Mouse (Mus musculus) frontal cortex, adult 2 months (tissue): Measurements from ENCODE around the gene N4bp2. TPM values are rescaled to one million over a fixed set of nuclear protein-coding genes. Genes with fewer than 3 reads are reported as not detected.

ENCODE experiments used
- DNase-seq, 2 experiments: peaks; one replicate each; pipeline ENCODE4 v3.0.0; 2022; ENCODE audit warnings: low spot score in 1 of 2; ENCODE audit errors: extremely low spot score in 1 of 2
- polyA plus RNA-seq: library from polyadenylated mRNA; depleted of rRNA; stranded (reverse); fragments of >200 nt; gene quantifications from 2 replicates; pipeline ENCODE4 v1.2.3, GENCODE M21; 2012

The N4bp2 gene
- polyA plus RNA-seq, 1 experiment, result 6.9 TPM

- no peak for DNase-seq
These were observed 63.2 kb downstream of the N4bp2 start for GRCm38 (mm10) chr5:65826476-65826875.

DNA sequence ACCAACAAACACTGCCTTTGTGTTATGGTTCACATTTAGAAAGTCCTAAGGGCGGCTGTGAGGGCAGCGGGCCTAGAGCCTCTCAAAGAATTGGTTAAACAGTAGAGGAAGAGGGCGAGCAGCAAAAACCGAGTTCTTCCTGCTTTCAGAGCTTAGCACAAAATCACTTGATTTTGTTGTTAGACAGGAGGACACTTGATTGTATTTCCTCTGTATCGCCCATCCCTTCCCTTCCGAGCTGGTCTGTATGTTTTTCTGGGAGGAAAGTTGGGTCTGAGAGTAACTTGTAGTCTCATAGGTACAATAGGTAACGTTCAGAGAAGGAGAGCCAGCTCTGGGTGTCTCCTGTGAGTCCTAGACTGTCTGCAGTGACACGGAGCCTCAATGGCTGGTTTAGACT, 63.8 kb downstream of the N4bp2 start:
- DNase-seq, result no peak

DNA sequence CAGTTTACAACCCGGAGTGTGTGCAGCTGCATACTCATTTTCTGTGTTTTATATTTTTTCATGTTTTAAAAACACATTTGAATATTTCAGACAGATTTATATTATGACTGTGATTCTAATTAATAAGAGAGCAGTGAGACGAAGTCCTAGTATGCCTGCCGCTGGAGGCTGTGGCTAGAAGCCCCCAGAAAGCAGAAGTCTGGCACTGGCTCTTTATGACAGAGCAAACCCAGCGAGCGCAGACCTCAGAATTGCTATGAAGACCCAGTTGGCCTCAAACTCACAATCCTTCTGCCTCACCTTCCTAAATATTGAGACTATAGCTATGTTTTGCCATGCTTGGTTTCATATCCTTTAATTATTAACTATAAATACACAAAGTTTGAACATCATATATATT, 64.9 kb downstream of the N4bp2 start:
- DNase-seq, result no peak

DNA sequence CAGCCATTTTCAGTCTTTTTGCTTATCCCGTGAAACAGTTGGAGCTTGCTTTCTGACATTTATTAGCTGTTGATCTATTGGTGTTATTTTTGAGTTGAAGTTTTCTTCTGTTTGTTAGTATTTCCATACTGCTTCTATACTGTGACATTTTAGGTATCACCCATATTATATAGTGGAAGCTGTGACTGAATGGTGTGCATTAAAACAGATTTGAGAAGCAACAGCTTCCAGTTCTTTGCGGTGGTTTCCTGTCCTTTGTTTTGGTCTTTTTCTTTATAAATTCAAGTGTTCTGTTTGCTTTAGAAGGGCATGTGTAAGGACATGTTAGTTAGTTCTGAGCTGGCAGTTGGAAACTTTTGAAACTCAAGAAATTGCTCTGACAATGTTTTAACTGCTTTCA, 65.7 kb downstream of the N4bp2 start:
- DNase-seq, result no peak

DNA sequence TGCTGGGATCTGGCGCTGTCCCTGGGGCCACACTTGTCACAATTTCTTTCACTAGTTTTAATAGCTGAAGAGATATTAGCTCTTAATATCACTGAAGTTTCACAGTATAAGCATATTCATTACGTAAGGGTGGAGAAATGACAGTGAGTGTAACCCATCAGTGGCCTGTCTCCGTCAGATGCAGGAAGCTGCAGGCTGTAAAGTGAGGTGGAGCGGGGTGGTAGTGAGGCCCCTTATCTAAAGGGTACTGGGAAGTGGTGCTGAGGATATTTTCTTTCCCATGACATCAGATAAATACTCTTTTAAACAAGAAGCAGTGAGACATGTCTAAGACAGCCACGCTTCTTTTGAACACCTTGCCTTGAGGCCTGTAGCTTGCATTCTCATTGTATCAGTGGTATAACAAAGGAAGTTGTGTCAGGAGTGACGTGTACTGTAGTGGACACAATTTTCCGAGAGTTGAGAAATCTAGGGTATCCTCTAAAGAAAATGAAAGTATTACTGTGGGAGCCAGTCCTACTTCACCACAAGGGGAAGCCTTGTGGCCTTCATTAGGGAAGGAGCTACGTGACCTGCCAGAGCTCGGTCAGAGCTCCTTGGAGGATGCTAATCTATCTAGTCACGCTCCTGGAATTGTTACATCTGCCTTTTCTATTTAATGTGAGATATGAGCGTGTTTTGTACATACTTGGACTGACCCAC, 68.7 kb downstream of the N4bp2 start:
- no peak for DNase-seq

DNA sequence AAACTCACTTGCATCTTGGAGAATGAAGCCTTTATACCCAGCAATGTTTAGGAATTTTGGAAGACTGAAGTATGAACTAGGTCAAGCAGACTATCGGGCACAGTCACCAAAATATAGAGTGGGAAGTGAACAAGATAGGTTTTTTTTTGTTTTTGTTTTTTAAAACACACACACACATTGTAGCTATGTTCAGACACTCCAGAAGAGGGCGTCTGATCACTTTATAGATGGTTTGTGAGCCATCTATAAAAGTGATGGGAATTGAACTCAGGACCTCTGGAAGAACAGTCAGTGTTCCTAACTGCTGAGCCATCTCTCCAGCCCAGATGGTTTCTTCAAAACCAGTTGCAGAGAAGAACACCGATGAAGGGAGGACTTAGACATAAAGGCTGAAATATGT, 69.8 kb downstream of the N4bp2 start:
- DNase-seq, result no peak

GRCm38 (mm10) chr5:65833766-65834498, 70.6 kb downstream of the N4bp2 start:
- no peak for DNase-seq

DNA sequence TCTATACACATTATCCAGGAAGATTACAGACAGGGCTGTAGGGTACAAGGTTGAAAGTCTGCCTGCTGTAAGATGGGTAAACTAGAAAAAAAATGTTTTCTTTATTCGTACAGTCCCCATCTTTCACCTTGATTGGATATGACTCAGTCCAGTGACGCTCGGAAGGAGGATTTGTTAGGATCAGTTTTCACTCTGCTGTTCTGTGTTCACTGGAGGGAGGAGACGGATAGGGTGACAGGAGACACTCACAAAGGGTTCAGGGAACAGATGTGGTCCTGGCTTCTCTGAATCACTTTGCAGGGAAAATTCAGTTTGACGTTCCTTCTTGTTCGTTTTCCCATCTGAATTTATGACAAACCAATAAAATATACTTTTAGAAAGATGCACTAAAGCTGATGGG, 74.7 kb downstream of the N4bp2 start:
- DNase-seq, result no peak

- DNase-seq, result no peak
These were observed 79.6 kb downstream of the N4bp2 start for GRCm38 (mm10) chr5:65842947-65843346.

DNA sequence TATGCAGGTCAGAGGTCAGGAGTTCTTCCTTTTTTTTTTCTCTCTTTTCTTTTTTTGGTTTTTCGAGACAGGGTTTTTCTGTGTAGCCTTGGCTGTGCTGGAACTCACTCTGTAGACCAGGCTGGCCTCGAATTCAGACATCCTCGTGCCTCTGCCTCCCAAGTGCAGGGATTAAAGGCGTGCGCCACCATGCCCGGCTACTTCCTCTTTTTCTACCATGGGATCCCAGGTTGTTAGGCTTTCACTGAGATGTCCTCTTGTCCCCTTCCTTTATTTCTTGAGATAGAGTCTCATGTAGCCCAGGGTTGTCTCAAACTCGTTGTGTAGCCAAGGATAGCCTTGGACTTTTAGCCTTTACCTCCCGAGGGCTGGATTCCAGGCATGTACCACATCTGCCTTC, 83.2 kb downstream of the N4bp2 start:
- DNase-seq, result no peak

DNA sequence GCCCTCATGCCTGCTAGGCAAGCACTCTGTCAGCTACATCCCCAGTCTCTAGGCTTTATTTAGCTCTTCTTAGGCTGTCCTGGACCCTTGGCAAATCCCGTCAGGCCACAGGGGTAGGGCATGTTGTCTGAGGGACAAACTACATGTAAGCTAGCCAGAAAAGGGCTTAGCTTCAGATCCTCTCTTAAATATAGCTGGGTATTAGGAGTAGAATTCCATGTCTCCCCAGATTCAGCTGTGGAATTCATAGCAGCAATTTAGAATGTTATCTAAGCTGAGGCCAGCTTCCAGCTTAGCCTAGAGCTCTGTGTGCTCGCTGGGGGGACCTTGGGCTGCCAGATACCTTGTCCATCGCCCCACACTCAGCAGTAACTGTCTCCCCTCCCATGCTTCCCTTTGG, 83.6 kb downstream of the N4bp2 start:
- DNase-seq, result no peak

- DNase-seq, result no peak
These were observed 84.3 kb downstream of the N4bp2 start for GRCm38 (mm10) chr5:65847656-65848055.

DNA sequence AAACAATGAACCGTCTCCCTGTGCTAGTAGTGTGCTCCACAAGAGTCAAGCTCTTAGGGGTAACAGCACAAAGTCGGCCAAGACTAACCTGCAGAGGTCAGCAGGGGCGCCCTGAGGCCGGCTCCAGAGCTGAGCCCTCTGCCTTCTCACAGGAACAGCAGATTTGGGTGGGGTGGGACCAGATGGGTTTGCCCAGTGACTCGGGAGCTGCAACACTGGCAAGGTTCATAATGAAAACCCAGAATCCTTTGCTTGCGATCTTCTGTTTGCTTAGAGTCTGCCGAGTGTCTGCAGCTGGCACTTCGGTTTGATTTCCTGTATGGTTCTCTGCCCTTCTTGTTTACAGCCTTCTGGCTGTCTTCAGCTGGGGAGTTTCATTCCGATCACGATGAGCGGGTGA, 87.4 kb downstream of the N4bp2 start:
- no peak for DNase-seq

DNA sequence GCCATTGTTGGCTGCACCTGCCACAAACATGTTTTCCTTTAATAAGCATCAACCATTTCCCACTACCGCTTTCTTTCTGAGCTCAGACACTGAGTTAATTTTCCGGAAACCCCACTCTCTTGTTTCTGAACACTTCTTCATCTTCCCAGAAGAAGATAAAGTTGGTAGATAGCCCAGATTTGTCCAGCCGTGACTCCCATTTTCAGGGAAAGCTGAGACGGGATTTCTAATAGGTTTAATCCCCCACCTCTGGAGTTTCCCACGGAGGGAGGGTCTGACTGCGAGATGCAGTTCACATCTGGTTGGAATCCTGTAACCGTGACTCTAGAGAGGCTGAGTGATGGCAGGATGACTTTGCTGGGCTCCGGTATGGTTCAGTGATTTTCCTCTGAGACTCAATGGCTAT, 91.5 kb downstream of the N4bp2 start:
- DNase-seq, result no peak

DNA sequence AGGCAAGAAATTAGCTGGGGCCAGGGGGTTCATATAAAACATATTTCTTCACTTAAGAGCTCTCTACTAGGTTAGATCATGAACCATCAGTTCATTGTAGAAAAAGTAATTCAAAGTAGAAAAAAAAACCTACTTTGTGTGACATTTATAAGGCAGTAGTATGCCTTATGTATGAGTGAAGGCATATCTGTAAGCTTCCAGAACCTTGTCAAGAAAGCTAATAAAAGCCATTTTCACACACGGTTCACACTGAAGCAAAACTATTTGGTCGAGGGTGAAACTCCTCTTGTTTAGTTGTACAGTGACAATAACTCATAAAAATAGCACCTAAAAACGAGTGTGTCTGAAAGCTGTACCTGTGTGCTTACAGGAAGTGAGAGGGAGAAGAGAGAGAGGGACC, 92.2 kb downstream of the N4bp2 start:
- no peak for DNase-seq

GRCm38 (mm10) chr5:65856591-65857411, 93.5 kb downstream of the N4bp2 start:
- DNase-seq, result no peak

DNA sequence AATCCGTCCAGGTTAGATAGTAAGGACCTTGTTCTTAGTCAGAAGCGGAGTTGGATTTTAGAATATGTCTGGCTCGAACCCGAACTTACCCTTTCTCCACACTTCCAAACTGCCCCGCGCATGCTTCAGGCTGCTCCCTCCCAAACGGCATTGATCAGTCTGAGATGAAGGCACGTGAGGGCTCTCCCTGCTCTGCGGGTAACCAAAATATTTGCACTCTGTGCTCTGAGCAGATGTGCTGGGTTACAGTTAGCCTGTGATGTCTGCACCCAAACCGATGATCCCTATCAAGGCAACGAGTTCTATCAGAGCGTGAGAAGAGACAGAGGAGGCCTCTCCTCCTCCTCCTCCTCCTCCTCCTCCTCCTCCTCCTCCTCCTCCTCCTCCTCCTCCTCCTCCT, 94.6 kb downstream of the N4bp2 start:
- DNase-seq, result no peak

- DNase-seq, result no peak
These were observed 95.0 kb downstream of the N4bp2 start for GRCm38 (mm10) chr5:65858355-65858754.

GRCm38 (mm10) chr5:65858898-65859297, 95.6 kb downstream of the N4bp2 start:
- DNase-seq, result no peak

DNA sequence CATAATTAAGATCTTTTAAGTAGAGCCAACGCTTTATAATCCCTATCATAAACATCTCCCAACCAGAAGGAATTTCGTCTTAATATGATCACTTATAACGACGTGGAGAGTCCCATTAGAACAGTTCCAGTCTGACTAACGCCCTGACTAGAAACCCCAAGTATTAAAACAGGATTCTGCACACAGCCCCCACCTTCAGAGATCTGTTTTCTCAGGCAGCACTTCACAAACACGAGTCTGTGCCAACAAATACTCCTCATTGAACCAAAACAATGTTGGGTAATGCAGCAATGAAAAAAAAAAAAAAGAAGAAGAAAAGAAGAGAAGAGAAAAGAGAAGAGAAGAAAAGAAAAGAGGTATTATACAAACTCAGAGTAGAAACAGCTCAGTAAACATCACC, 96.1 kb downstream of the N4bp2 start:
- no peak for DNase-seq

DNA sequence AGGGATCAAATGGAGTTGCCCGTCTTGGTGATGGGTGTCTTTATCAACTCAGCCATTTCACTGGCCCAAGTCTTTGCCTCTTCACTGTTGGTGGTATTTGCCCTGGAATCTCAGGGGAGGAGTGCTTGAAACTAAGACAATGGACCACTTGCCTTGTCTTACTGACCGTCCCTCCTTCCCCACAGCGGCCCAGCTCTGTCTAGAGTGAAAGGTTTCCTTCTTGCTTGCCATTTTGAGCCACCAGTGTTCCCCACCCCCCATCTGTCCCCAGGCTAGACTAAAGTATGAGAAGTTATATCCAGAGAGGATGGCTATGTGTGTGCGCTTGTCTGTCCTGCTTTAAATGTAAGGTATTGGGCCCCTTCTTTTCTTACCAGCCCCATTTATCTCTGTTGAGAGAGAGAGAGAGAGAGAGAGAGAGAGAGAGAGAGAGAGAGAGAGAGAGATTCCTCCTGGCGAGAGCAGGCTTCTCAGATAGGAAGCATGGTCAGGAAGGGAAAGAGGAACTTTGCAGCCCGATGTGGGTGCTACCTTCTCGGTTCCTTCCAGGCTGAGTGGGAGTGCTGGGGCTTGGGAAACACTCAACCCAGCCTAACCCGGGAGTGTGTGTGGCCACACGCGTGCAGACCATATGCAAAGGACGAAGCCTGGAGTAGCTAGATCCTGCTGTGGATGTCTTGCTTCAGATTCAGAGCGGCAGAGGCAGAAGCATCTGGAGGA, 97.1 kb downstream of the N4bp2 start:
- DNase-seq, result no peak
